Mouse (Mus musculus) gastrocnemius, adult 2 months (tissue): Measurements from ENCODE around the gene Gbx1. TPM values are rescaled to one million over a fixed set of nuclear protein-coding genes. Genes with fewer than 3 reads are reported as not detected.
A peak's percentile ranks its signal among the peaks of the same experiment; 100 is the strongest.
"Not testable (repeated sequence)": the region's sequence is repeated elsewhere in the genome, so short reads cannot be mapped to it uniquely, and the experiment has no call there.

ENCODE experiments used
- DNase-seq: peaks from one replicate; pipeline ENCODE4 v3.0.0; 2022
- H3K27ac ChIP-seq: fragments of 200-600 bp; 2 replicates; pipeline ENCODE4 v1.8.1; 2022; ENCODE audit warnings: mild to moderate bottlenecking
- H3K4me3 ChIP-seq: fragments of 200-600 bp; 2 replicates; pipeline ENCODE4 v1.8.1; 2022; ENCODE audit warnings: mild to moderate bottlenecking, moderate library complexity
- CTCF ChIP-seq: fragments of 200-600 bp; IDR thresholded peaks from 2 replicates; pipeline ENCODE4 v1.8.1; 2022; ENCODE audit warnings: antibody characterized with exemption, mild to moderate bottlenecking, moderate library complexity
- intact Hi-C: fragments of 180-260 bp; cut with DNase I; formaldehyde crosslinking; loops from one replicate; pipeline ENCODE4 v1.15.1; 2025
- long read RNA-seq, 2 experiments: library from polyadenylated mRNA; stranded (forward); transcript quantifications; one replicate each; pipeline ENCODE4 v2.0.0; 2021
- total RNA-seq, 2 experiments: library from RNA; stranded (reverse); gene quantifications; 2 replicates each; pipeline ENCODE4 v1.2.3; 2021

Gene Gbx1
- not detected for total RNA-seq
- long read RNA-seq, experiment 1, result 0 reads
- long read RNA-seq, experiment 2, result 0 reads

- no peak; the same call in 1 of the 2 replicates for TF ChIP-seq CTCF
- Histone ChIP-seq H3K27ac (no peak within 1 kb of the TSS), H3K4me3 (peak within 1 kb of the TSS; percentile 69)
- DNase-seq, result peak; percentile 66
- intact Hi-C loops, result no loop called here
These were observed at the start of gene Gbx1 for GRCm38 (mm10) chr5:24526889-24527230. TSS of gene Gbx1 (minus strand) at chr5:24527202.

- Histone ChIP-seq H3K27ac (peak overlapping the region; percentile 97), H3K4me3 (peak overlapping the region; percentile 93)
- peak; percentile 79 for DNase-seq
- intact Hi-C loops, result loop anchor here (2.0 kb wide), 2 partner anchors 20 to 36 kb away; partner anchors contain the start of gene Asb10
- TF ChIP-seq CTCF, result no peak
These were observed 49.8 kb upstream of the Gbx1 start for GRCm38 (mm10) chr5:24576801-24577182.

GRCm38 (mm10) chr5:24575948-24576347, 48.9 kb upstream of the Gbx1 start:
- no peak for DNase-seq
- intact Hi-C loops, result loop anchor here (2.0 kb wide), 2 partner anchors 21 to 35 kb away; partner anchors contain the start of gene Asb10
- H3K4me3 ChIP-seq, result peak overlapping the region; percentile 93
- TF ChIP-seq CTCF, result no peak
- H3K27ac ChIP-seq, result no peak overlapping the region

GRCm38 (mm10) chr5:24556709-24557108, 29.7 kb upstream of the Gbx1 start, which contains the start of gene 4931409K22Rik:
TSS of gene 4931409K22Rik (minus strand) at chr5:24556809.
- TF ChIP-seq CTCF, result no peak
- DNase-seq, result no peak
- no peak within 1 kb of the TSS for H3K27ac ChIP-seq
- no peak within 1 kb of the TSS for H3K4me3 ChIP-seq
- intact Hi-C loops, result no loop called here

GRCm38 (mm10) chr5:24555335-24555734, 28.3 kb upstream of the Gbx1 start:
- H3K27ac ChIP-seq, DNase-seq, H3K4me3 ChIP-seq, intact Hi-C loops: not testable (repeated sequence)

- DNase-seq, result no peak
- no peak overlapping the region for H3K27ac ChIP-seq
- no peak overlapping the region for H3K4me3 ChIP-seq
- no peak for TF ChIP-seq CTCF
- intact Hi-C loops, result no loop called here
These were observed 26.7 kb upstream of the Gbx1 start for GRCm38 (mm10) chr5:24553621-24554244.

GRCm38 (mm10) chr5:24551317-24551688, 24.3 kb upstream of the Gbx1 start:
- no peak for TF ChIP-seq CTCF
- Histone ChIP-seq H3K27ac (no peak overlapping the region), H3K4me3 (0 out of 2 replicates have a peak overlapping the region, but pooled peaks have one; percentile 20)
- no peak for DNase-seq
- intact Hi-C loops, result no loop called here

- H3K4me3 ChIP-seq, result peak overlapping the region; percentile 20; the same call in 1 of the 2 replicates
- peak; percentile 46 for DNase-seq
- no peak for TF ChIP-seq CTCF
- intact Hi-C loops, result no loop called here
- H3K27ac ChIP-seq, result no peak overlapping the region
These were observed 23.8 kb upstream of the Gbx1 start for GRCm38 (mm10) chr5:24550598-24551316.

- TF ChIP-seq CTCF, result no peak
- DNase-seq, result peak; percentile 14
- intact Hi-C loops, result no loop called here
- no peak overlapping the region for H3K27ac ChIP-seq
- no peak overlapping the region for H3K4me3 ChIP-seq
These were observed 15.6 kb upstream of the Gbx1 start for GRCm38 (mm10) chr5:24542643-24543042.

GRCm38 (mm10) chr5:24541144-24541569, 14.2 kb upstream of the Gbx1 start:
- H3K4me3 ChIP-seq, result peak overlapping the region; percentile 78
- DNase-seq, result peak; percentile 52
- TF ChIP-seq CTCF, result no peak
- H3K27ac ChIP-seq, result peak overlapping the region; percentile 96
- intact Hi-C loops, result loop anchor here (2.0 kb wide), 1 partner anchor 36 kb away; the partner anchor contains the start of gene Abcf2

GRCm38 (mm10) chr5:24540387-24541143, 13.6 kb upstream of the Gbx1 start, which contains the start of gene Asb10:
TSS of gene Asb10 (minus strand) at chr5:24540978.
- intact Hi-C loops, result loop anchor here (2.0 kb wide), 1 partner anchor 36 kb away; the partner anchor contains the start of gene Abcf2
- Histone ChIP-seq H3K4me3 (peak within 1 kb of the TSS; percentile 78), H3K27ac (peak within 1 kb of the TSS; percentile 96)
- DNase-seq, result peak; percentile 90
- TF ChIP-seq CTCF, result peak; percentile 9; the same call in 1 of the 2 replicates

GRCm38 (mm10) chr5:24539571-24540296, 12.7 kb upstream of the Gbx1 start:
- H3K27ac ChIP-seq, result peak overlapping the region; percentile 96
- no peak for TF ChIP-seq CTCF
- intact Hi-C loops, result loop anchor here (2.0 kb wide), 2 partner anchors 37 to 61 kb away; partner anchors contain the start of gene Abcf2
- peak; percentile 67 for DNase-seq
- peak overlapping the region; percentile 78 for H3K4me3 ChIP-seq
